8 mouse cellular contexts compared by ENCODE assay signal in the genomic region with DNA sequence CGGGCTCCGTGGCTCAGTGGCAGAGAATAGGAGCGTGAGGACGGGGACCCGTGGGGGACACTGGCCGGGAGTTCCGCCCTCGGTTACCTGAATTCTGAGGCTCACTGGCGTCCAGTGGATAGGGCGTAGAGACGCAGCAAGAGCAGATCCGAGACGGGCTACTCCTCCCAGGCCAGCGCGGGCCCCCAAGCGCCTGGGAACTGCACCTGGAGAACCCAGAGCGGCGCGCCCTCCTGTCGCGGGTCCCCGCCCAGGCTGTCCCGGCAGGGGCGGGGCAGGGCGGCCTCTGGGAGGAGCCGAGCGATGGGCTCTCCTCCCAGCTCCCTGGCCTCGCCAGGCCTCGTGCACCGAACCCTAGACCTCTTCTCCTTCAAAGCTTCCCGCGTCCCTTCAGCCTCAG. TPM values are rescaled to one million over a fixed set of nuclear protein-coding genes. Genes with fewer than 3 reads are reported as not detected.
DNase-seq lines count a peak whose midpoint lies in the region; ATAC-seq and TF ChIP-seq lines count a peak whose summit lies in the region.

A gene (minus strand): TSS at position 257 of the 400 bp plus-strand sequence.

- H3K9ac ChIP-seq in ES-Bruce4 (ENCODE audit: low read depth, poor library complexity, severe bottlenecking): peak within 1 kb of the TSS; percentile 72
- H3K9ac ChIP-seq in lung, embryonic 15.5 days: peak within 1 kb of the TSS; percentile 35; the same call in 1 of the 2 replicates

- peak; percentile 76 for ATAC-seq in lung, embryonic 15.5 days (ENCODE audit: borderline replicate concordance, extremely low read depth, low FRiP score, low TSS enrichment)
- no peak for ATAC-seq in activated CD4-positive, CD25-positive, alpha-beta regulatory T cell, adult 4 months

- no peaks in the 10 kb centered on the region for H3K36me3 ChIP-seq in ES-Bruce4 (ENCODE audit: control insufficient read depth, insufficient read depth, low read length, poor library complexity, severe bottlenecking)
- H3K36me3 ChIP-seq in kidney, adult 2 months (ENCODE audit: control insufficient read depth, insufficient read depth, low read length): no peaks in the 10 kb centered on the region
- H3K36me3 ChIP-seq in lung, embryonic 15.5 days: no peaks in the 10 kb centered on the region

- no peak for TF ChIP-seq POLR2A in ES-Bruce4 (IDR thresholded peaks at IDR 0.05; ENCODE audit: insufficient read depth, low read length)
- peak; percentile 14 for TF ChIP-seq POLR2A in kidney, adult 2 months (IDR thresholded peaks at IDR 0.05; ENCODE audit: low read depth, low read length)

- H3K4me2 ChIP-seq in lung, embryonic 15.5 days: peak within 1 kb of the TSS; percentile 91

- no peaks in the 10 kb centered on the region for H3K4me1 ChIP-seq in ES-Bruce4 (ENCODE audit: control insufficient read depth, insufficient read depth, low read length)
- peaks cover 32% of the 10 kb centered on the region for H3K4me1 ChIP-seq in kidney, adult 2 months (ENCODE audit: control insufficient read depth, insufficient read depth, low read length)
- peaks cover 14% of the 10 kb centered on the region for H3K4me1 ChIP-seq in lung, embryonic 15.5 days

- under 1% methylated on average over 32 of the region's 32 CpGs for WGBS in kidney, adult 2 months
- WGBS in lung, embryonic 15.5 days: 0% methylated on average over 29 of the region's 32 CpGs

- no peaks in the 10 kb centered on the region for H3K9me3 ChIP-seq in ES-Bruce4 (replicated peaks; ENCODE audit: control insufficient read depth, insufficient read depth, low read length, poor library complexity, severe bottlenecking)
- H3K9me3 ChIP-seq in lung, embryonic 15.5 days: no peaks in the 10 kb centered on the region

- TF ChIP-seq EP300 in ES-Bruce4 (IDR thresholded peaks at IDR 0.05; ENCODE audit: insufficient read depth, low read depth, low read length): no peak

- peak; percentile 82 to 84 for DNase-seq in adrenal gland, postnatal 36 days
- DNase-seq in forelimb bud, embryonic 11.5 days (ENCODE audit: low read depth, low spot score): peak; percentile 10
- DNase-seq in kidney, adult 2 months: peak; percentile 90
- DNase-seq in ovary, postnatal 10 days (ENCODE audit: low spot score): peak; percentile 21
- DNase-seq in right cerebral cortex, postnatal 14 days: no peak

- H3K27me3 ChIP-seq in ES-Bruce4 (ENCODE audit: control insufficient read depth, insufficient read depth, low read length, poor library complexity, severe bottlenecking): no peaks in the 10 kb centered on the region
- H3K27me3 ChIP-seq in kidney, adult 2 months (replicated peaks; ENCODE audit: control insufficient read depth, insufficient read depth, low read length): no peaks in the 10 kb centered on the region
- peaks cover 19% of the 10 kb centered on the region for H3K27me3 ChIP-seq in lung, embryonic 15.5 days

- TF ChIP-seq CTCF in ES-Bruce4 (IDR thresholded peaks at IDR 0.05; ENCODE audit: low read depth, low read length): no peak
- no peak for TF ChIP-seq CTCF in kidney, adult 2 months (conservative IDR thresholded peaks at IDR 0.05; ENCODE audit: insufficient read depth, insufficient read length, low read depth, low read length)

- no peak within 1 kb of the TSS for H3K27ac ChIP-seq in ES-Bruce4 (ENCODE audit: insufficient read depth, low read length)
- H3K27ac ChIP-seq in kidney, adult 2 months (ENCODE audit: insufficient read depth, low read depth, low read length): peak within 1 kb of the TSS; percentile 90
- H3K27ac ChIP-seq in lung, embryonic 15.5 days: no peak within 1 kb of the TSS

- peak within 1 kb of the TSS; percentile 87 for H3K4me3 ChIP-seq in ES-Bruce4 (ENCODE audit: low read depth, low read length)
- peak within 1 kb of the TSS; percentile 79 for H3K4me3 ChIP-seq in kidney, adult 2 months (ENCODE audit: insufficient read depth, low read depth, low read length)
- peak within 1 kb of the TSS; percentile 48 for H3K4me3 ChIP-seq in lung, embryonic 15.5 days

RNA-seq across cellular contexts. Expression of the gene that starts here (rescaled TPM):
- polyA plus RNA-seq in ES-Bruce4 (2011; ENCODE audit: insufficient read depth, insufficient read length, low read depth, missing spikeins): 0.93 and 1.6 TPM in 2 replicates
- 10 to 100 TPM in 1 of 2 experiments, under 1 TPM in 1; 0.99 to 10.8 TPM for total RNA-seq in adrenal gland, postnatal 36 days (2021)
- 315 and 347 TPM in 2 replicates for polyA plus RNA-seq in kidney, adult 2 months (2012; rRNA removed)
- polyA plus RNA-seq in lung, embryonic 15.5 days (2015; fragmentation: Nextera tagmentation; extraction: Ambion mirVana): 3.3 and 3.4 TPM in 2 replicates
- under 1 TPM in 1 of 2 experiments, not detected in 1; 0.26 TPM for polyA plus RNA-seq in activated CD4-positive, CD25-positive, alpha-beta regulatory T cell, adult 4 months (2017; shearing (Covaris generic))

Comparison
In these comparisons a context has a peak if more than half of its experiments do, and no peak if none do; other contexts are left out.
1. RNA of the gene that starts here (polyA plus RNA-seq): 315 to 347 TPM in kidney, adult 2 months; 3.3 to 3.4 TPM in lung, embryonic 15.5 days, 0.93 to 1.6 TPM in ES-Bruce4 and 0.26 TPM in activated CD4-positive, CD25-positive, alpha-beta regulatory T cell, adult 4 months; every median in the first group is over 10 times any median in the second.
2. Peak in every context shown above with its lines, with median percentiles within 50 percentile points of each other: H3K4me3 ChIP-seq.